Mouse (Mus musculus) kidney, postnatal 14 days (tissue): ENCODE data around the gene Gm20828.
"Not testable (repeated sequence)": the region's sequence is repeated elsewhere in the genome, so short reads cannot be mapped to it uniquely, and the experiment has no call there.

Experiments
- DNase-seq: peaks from one replicate; pipeline ENCODE4 v3.0.0; 2022; ENCODE audit warnings: mixed read lengths

Gm20828 gene

DNA sequence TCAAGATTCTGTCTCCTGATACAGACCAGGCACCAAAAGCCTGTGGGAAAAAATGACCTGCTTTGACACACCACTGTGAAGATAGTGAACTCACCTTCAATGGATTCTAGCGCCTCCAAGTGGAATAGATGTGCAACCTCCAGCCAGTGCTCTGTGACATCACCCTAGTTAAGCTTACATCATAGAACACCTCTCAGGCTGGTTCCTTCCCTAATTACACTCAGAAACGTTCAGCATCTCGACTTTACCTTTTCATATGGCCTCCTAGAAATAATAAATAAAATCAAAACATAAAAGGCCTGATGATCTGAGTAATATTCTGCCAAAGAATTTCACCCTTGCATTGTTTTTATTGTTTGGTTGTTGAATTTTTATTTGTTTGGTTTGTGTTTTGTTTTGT is at the start of gene Gm20828:
Gene Gm20828, minus strand, starts transcription at position 101 of the 400 bp plus-strand sequence.
- DNase-seq, result not testable (repeated sequence)
